Mouse (Mus musculus): ENCODE results near the gene Nav2.

The Nav2 gene

GRCm38 (mm10) chr7:49004402-49004801, 95.9 kb downstream of the Nav2 start:
- DNase-seq (ENCODE audit: low read depth) = no peak

- DNase-seq (ENCODE audit: low read depth) = no peak
These were observed 98.4 kb downstream of the Nav2 start for GRCm38 (mm10) chr7:49006886-49007285.

- no peak for DNase-seq (ENCODE audit: low read depth)
These were observed 102.2 kb downstream of the Nav2 start for GRCm38 (mm10) chr7:49010739-49011138.

DNA sequence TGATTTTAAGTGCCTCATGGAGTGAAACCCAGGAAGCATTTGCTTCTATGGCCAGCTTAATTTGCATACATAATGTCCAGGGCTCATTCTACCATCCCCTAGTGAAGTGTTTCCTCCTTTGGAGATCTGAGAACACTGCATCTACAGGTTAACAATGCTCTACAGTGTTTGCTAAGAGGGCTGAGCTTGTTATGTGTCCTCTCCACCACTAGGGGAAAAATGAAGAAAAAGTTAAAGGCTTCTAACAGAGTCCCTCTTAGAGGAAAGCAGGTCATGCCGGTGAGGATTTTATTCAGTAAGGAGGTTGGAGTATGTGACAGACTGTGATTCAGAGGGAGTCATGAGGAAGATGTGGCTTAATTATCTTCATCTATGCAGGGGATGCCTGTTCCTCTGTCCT, 103.5 kb downstream of the Nav2 start:
- no peak for DNase-seq (ENCODE audit: low read depth)

- DNase-seq (ENCODE audit: low read depth) = no peak
These were observed 106.0 kb downstream of the Nav2 start for GRCm38 (mm10) chr7:49014480-49014879.

- no peak for DNase-seq (ENCODE audit: low read depth)
These were observed 106.8 kb downstream of the Nav2 start for GRCm38 (mm10) chr7:49015297-49015696.

DNA sequence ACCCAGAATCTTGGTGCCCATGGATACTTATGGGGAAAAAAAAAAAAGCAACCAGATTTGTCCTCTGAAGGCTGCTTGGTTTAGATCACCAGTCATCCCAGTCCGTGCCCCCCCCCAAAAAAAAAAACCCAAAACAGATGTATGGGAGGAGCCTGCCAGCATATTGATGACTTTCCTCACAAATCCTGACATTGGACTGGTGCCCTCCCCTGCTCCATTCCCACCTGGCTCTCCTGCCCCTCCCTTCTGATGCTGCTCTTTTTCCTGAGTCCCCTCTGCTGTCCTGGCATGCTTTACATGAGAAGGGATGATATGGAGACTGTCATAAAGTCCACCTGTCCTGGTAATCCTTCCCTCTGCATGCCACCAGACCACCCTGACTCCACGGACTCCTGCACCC, 107.6 kb downstream of the Nav2 start:
- DNase-seq (ENCODE audit: low read depth) = no peak

- no peak for DNase-seq (ENCODE audit: low read depth)
These were observed 109.3 kb downstream of the Nav2 start for GRCm38 (mm10) chr7:49017794-49018193.

DNA sequence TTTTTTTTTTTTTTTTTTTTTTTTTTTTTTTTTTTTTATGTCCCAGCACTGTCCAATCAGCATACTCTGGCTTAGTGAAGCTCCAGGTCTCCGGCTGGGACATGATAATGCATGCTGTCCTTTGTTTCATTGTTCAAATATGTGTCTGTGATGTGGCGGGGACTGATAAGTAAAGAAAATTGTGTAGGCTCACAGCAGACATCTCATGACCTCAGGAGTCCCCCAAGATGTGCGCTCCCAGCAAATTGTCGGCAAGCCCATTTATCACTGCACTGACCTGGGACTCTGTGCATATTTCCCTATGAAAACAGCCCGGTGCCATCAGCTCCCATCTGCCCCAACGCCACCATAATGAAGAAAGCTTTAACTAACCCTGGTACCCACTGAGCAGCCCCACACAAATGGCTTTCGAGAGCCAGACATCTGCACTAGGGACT, 110.0 kb downstream of the Nav2 start:
- no peak for DNase-seq (ENCODE audit: low read depth)

- no peak for DNase-seq (ENCODE audit: low read depth)
These were observed 116.7 kb downstream of the Nav2 start for GRCm38 (mm10) chr7:49025026-49025815.

DNA sequence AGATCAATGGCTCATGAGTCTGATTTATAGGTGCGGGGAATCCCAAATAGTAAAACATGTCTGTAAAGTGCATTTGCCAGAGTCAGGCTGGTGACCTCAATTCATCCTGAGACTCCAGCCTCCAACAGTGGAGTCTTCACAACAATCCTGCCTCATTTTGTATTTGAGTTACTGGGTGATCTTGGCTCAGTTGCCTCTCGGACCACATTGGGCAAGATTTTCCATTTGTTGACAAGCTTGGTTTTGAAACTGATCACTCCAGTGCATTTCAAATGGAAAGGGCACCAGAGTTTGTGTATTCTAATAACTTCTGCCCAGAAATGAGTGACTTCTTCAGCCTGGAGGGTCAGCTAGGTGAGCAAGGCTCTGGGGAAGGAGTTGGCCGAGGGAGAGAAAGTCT, 117.5 kb downstream of the Nav2 start:
- no peak for DNase-seq (ENCODE audit: low read depth)

DNA sequence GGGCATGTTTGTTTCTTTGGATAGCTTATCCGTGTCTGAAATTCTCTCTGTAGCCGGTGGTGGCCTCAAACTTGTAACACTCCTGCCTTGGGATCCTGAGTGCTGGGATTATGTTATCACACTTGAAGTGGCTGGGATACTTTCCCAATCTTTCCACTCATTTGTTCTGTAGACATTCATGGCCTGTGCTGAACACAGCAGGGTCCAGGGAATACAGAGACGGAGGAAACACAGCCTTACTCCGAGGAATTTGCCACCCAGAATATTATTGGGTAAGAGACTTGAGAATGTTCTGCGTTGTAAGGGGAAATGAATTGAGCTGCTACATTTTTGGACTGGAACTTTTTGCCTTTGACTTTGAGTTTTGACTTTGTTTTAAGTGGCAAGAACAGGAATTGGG, 118.0 kb downstream of the Nav2 start:
- no peak for DNase-seq (ENCODE audit: low read depth)

DNA sequence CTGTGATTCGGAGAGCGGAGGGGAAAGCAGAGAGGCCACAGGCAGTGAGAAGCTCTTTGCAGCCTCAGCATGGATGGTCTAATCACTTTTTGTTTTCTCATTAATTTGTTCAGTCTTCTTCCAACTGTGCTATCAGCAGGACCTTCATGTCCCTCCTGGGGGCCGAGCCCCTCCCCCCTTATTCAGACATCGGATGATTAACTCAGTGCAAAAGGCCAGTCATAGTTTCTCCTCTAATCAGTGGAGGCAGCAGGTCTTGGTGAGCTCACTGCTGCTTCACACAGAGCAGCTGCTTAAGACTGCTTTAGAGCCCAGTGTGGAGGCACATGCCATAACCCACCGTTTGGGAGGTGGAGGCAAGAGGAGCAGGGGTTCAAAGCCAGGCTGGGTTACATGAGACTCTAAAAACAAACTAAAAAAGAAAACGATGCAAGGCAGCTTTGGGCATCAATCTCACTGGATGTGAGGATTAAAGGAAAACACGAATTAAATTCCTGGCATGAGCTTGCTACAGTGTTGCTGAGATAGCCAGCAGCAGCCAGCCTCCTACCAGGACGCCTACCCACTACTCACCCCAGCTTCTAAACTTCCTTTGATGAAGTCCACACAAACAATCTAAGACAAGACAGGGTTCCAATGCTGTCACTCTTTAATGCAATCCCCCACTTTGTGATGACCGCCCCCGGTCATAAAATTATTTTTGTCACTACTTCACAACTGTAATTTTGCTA, 120.9 kb downstream of the Nav2 start:
- no peak for DNase-seq (ENCODE audit: low read depth)

GRCm38 (mm10) chr7:49032216-49032615, 123.7 kb downstream of the Nav2 start:
- no peak for DNase-seq (ENCODE audit: low read depth)

- DNase-seq (ENCODE audit: low read depth) = no peak
These were observed 125.7 kb downstream of the Nav2 start for GRCm38 (mm10) chr7:49034253-49034652.

DNA sequence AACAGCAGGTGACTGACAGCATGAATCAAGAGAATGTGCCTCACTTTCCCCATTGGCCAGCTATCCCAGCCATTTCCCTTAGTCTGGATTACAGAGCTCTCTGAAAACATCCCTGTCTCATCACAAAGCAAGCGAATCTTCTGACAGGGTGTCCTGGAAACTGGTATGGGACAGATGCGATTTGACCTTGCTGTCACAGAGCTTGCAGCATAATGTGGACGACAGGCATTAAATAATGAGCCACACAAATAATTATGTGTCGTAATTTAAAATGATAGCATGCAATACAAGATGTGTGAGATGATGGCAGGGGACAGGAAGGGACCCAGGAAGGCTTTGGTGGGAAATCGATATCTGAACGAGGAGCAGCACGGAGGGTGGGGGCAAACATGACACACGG, 131.6 kb downstream of the Nav2 start:
- DNase-seq (ENCODE audit: low read depth) = no peak

DNA sequence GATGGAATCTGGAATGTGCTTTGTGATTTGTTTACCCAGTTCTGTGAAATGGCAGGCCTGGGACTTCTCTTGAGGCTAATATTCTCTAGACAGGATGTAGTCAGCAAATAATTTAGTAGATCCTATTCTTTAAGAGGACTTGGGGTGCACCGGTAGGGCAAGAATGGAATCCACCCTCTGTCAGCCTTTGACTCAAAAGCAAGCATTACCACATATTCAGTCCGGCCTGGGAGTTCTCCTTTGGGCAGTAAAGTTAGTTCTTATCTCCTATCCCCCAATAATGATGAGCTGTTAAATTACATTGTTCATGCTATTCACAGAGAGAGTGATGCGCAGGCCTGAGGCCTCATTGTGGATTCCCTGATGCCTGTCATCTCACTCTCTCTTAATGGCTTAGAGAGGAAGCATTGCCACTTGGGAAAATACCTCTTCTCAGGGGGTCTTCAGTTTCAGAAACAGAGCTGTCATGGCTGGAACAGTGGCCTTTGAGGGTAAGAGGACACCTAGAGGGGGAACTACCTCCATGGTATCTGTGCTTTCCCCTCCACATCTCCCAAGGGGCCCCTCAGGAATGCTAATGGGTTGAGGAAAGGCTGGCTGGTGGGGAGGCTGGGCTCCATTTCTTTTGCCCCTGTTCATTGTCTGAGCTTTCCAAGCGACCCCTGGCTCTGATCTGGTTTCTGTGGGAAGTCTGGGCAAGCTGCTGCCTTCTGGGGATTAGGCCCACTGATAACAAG, 133.0 kb downstream of the Nav2 start:
- DNase-seq (ENCODE audit: low read depth) = no peak

DNA sequence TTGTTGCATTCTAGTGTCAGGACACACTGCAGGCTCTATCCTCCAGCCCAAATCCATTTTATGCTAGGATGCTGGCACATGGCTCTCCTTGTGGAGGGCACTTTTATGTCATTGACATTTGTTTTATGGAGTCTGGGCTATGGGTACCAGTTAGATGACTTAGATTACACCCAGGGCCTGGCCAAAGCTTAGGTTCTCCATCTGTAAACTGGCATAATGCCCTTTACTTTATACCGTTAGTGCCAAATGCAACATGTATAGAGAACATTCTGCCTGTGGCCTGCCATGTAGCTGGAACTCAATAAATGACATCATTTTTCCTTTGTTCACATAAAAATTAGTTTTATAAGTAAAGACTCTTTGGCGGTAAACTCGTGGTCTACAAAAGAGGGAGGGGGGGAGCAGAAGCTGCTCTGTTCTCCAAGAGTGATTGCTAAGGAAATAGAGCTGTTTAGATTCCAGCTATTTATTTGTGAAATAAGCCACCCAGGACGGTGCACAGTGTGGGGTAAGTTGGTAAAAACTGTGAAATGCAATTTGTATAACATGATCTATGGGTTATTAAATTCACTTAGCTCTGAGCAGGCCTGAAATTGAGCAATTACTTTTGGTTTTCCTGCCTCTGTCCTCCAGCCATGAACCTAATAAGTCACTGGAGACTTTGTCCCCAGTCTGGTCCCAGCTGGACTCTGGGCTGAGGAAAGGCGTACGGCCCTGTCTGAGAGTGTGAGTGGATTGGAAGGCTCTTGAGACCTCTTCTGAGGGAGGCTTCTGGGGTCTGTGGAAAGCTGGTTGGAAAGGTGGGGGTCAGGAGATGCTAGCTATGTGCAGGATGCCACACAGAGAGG, 137.2 kb downstream of the Nav2 start:
- DNase-seq (ENCODE audit: low read depth) = no peak

DNA sequence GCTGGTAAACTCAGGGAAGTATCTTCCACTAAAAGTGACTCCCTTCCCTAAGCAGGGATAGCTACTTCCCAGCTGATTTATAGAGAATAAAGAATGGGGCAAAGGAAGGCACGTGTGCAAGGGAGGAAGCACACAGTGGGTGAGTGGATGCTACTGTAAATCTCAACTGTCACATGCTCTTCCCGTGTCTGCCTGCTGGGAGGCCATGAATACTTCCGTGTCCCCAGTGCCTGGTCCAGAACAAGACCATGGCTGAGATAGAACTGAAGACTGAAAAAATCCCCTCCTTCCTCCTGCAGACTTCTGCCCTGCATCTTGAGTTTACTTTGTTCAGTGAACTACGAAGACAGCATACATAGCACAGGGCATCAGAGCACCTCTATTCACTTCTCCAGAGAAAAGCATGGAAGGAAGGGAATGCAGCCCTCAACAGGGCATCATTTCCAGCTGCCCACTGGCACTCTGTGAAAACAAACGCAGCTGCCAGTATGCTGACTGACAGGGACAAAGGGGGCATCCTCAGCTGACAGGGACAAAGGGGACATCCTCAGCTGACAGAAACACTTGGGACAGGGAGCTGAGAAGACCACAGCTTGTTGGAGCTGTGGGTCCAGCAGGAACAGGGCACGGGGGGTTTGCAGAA, 138.0 kb downstream of the Nav2 start:
- DNase-seq (ENCODE audit: low read depth) = no peak

DNA sequence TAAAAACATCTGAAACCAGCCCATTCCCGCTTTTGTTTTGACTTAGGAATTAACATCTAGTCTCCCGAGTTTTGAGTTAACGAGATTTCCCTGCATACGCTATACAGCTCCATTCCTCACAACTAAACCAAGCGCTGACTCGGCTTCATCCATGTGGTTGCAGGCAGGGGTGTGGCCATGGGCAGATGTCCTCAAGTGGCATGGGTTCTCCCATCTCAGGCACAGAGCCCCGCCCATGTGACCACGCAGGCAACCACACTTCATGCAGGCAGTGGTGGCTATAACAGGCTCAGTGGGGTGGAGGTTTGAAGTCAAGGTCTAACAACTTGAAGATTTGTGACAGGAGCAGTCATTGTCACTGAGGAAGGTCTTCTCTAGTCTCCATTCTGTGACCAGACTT, 138.8 kb downstream of the Nav2 start:
- no peak for DNase-seq (ENCODE audit: low read depth)

GRCm38 (mm10) chr7:49052871-49053618, 144.5 kb downstream of the Nav2 start:
- no peak for DNase-seq (ENCODE audit: low read depth)

All from fibroblast of lung, adult 2 months (primary cell).